Mouse (Mus musculus) leukemia stem cell, adult 10-12 weeks (primary cell): ENCODE data around the gene Ccnk. TPM values are rescaled to one million over a fixed set of nuclear protein-coding genes. Genes with fewer than 3 reads are reported as not detected.

Experiments used
- polyA plus RNA-seq: library from polyadenylated mRNA; stranded (reverse); fragments of >175 nt; gene quantifications from 2 replicates; pipeline ENCODE4 v1.2.3, GENCODE M21; 2012; ENCODE audit warnings: low replicate concordance

Gene Ccnk
- 164 and 183 TPM in 2 replicates for polyA plus RNA-seq

GRCm38 (mm10) chr12:108179321-108180266 lies at the start of gene Ccnk:
Gene Ccnk, plus strand, starts transcription at chr12:108179579.

GRCm38 (mm10) chr12:108179246-108179320 lies 296 bp upstream of the Ccnk start, which contains the start of gene Setd3:
Gene Setd3, minus strand, starts transcription at chr12:108179314.

Other genes starting within 250 kb of the Ccnk start
- 15.9 and 16.6 TPM in 2 replicates for gene Bcl11b, start 176.0 kb upstream of the Ccnk start, polyA plus RNA-seq
- 4.0 and 7.9 TPM in 2 replicates for gene Setd3, start 265 bp upstream of the Ccnk start, polyA plus RNA-seq
- 1.3 and 1.4 TPM in 2 replicates for gene Ccdc85c, start 95.8 kb downstream of the Ccnk start, polyA plus RNA-seq
- 0.08 TPM in 1 of 2 replicates, not detected in the other for gene Hhipl1, start 126.7 kb downstream of the Ccnk start, polyA plus RNA-seq
- 0.30 and 0.45 TPM in 2 replicates for gene Cyp46a1, start 154.8 kb downstream of the Ccnk start, polyA plus RNA-seq
- gene Eml1, start 191.4 kb downstream of the Ccnk start, polyA plus RNA-seq = 0.06 and 0.62 TPM in 2 replicates